Mouse (Mus musculus): ENCODE results near the gene Vmn1r224.

Vmn1r224 gene

DNA sequence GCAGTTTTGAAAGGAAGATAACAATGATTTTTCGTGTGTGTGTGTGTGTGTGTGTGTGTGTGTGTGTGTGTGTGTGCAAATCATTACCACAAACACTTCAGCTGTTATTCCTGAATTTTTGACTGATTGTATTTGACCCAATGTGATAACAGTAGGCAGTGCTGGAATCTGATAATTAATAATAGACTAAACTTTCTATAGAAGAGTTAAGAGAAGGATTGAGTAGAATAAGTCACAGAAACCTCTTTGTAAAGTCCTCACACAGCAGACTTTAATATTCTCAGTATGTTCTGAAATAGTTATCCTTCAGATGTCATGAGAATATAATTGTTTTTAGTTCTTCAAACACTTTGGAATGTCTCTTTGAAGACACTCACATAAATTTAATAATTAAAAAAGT, at the start of gene Vmn1r224:
Vmn1r224 (plus strand) TSS at position 301 of the 400 bp plus-strand sequence.
- no peak for DNase-seq

DNA sequence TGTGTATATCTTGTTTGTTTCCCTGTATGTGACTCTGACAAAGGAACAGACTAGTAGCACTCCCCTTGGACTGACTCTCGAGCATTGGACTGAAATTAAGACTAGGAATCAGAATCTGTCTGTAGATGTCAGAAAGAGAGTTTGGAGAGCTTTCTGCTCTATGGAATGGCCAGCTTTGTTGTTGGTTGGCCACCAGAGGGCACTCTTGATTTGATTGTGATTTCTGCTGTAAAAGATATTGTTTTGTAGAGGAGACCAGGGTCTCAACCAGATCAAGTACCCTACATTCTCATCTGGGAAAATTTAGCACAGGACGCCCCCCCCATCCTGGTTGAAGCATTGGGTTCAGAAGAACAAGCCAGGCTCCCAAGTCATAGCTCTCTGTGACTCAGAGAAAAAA, 14.8 kb upstream of the Vmn1r224 start:
- DNase-seq = no peak

- DNase-seq = no peak
These were observed 25.3 kb downstream of the Vmn1r224 start for GRCm38 (mm10) chr17:20439263-20439662.

DNA sequence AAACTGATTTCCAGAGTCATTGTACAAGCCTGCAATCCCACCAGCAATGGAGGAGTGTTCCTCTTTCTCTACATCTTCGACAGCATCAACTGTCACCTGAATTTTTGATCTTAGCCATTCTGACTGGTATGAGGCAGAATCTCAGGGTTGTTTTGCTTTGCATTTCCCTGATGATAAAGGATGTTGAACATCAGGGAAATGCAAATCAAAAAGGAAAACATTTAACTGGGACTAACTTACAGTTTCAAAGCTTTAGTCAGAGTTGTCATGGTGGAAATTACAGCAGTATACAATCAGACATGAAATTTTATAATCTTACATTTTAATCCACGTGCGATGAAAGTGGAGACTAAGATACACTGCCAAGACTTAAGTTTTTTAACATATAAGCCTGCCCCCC, 59.4 kb downstream of the Vmn1r224 start:
- no peak for DNase-seq

All from kidney, postnatal 25 days (tissue).